Mouse (Mus musculus) CH12.LX (cell line): ENCODE data around the gene P2rx7. TPM values are rescaled to one million over a fixed set of nuclear protein-coding genes. Genes with fewer than 3 reads are reported as not detected.
A peak's percentile ranks its signal among the peaks of the same experiment; 100 is the strongest.

Experiments used
- DNase-seq: peaks from one replicate; pipeline ENCODE4 v3.0.0-alpha.2; 2013; ENCODE audit errors: extremely low read depth
- H3K27ac ChIP-seq: 2 replicates; pipeline ENCODE4 v1.5.1; 2012; ENCODE audit warnings: low read depth, mild to moderate bottlenecking, control low read depth, moderate library complexity; ENCODE audit not compliant: insufficient read depth
- H3K27me3 ChIP-seq: replicated peaks from 2 replicates; pipeline ENCODE3; 2012; ENCODE audit warnings: inconsistent platforms
- H3K36me3 ChIP-seq, 2 experiments: replicated peaks in 1 of 2; 2 replicates each; pipeline versions ENCODE3 to v1.6.1; 2012; ENCODE audit warnings: inconsistent platforms in 1 of 2, low read length in 1 of 2, mild to moderate bottlenecking in 1 of 2, mixed read lengths in 1 of 2, moderate library complexity in 1 of 2; ENCODE audit not compliant: control insufficient read depth in 1 of 2, insufficient read depth in 1 of 2
- H3K4me1 ChIP-seq, 2 experiments: 2 replicates each; pipeline ENCODE4 v1.6.1; 2012; ENCODE audit warnings: inconsistent platforms in 1 of 2, moderate library complexity in 1 of 2; ENCODE audit not compliant: insufficient read depth in 2 of 2, control insufficient read depth in 1 of 2
- H3K4me2 ChIP-seq: 2 replicates; pipeline ENCODE4 v1.6.1; 2012; ENCODE audit warnings: low read depth, mild to moderate bottlenecking, control low read depth; ENCODE audit not compliant: poor library complexity, insufficient read depth, severe bottlenecking
- H3K4me3 ChIP-seq, 3 experiments: fragments of 150-350 bp in 1 of 3; sonication (generic) in 1 of 3; replicated peaks in 1 of 3; 2 replicates each; pipeline versions ENCODE3 to v1.5.1; 2011 to 2012; ENCODE audit warnings: low read depth in 2 of 3, low read length in 2 of 3, mild to moderate bottlenecking in 2 of 3, moderate library complexity in 2 of 3, control low read depth in 1 of 3, improper control_type of control experiment in 1 of 3, inconsistent platforms in 1 of 3, mixed read lengths in 1 of 3; ENCODE audit not compliant: poor library complexity in 1 of 3
- H3K79me2 ChIP-seq: replicated peaks from 2 replicates; pipeline ENCODE4 v1.6.1; 2012; ENCODE audit warnings: mild to moderate bottlenecking, moderate library complexity; ENCODE audit not compliant: control insufficient read depth, poor library complexity, insufficient read depth, severe bottlenecking; ENCODE audit errors: extremely low read depth
- H3K9ac ChIP-seq: 2 replicates; pipeline ENCODE4 v1.6.1; 2012; ENCODE audit warnings: low read depth, mild to moderate bottlenecking, control low read depth, moderate library complexity; ENCODE audit not compliant: insufficient read depth
- H3K9me3 ChIP-seq: replicated peaks from 2 replicates; pipeline ENCODE3; 2012; ENCODE audit warnings: low read length, inconsistent platforms, mixed read lengths
- CHD2 ChIP-seq: IDR thresholded peaks from 2 replicates; pipeline ENCODE4 v1.6.1; 2011; ENCODE audit warnings: low read length, improper control_type of control experiment
- ELF1 ChIP-seq: IDR thresholded peaks from 2 replicates; pipeline ENCODE4 v1.6.1; 2014; ENCODE audit warnings: low read depth, mild to moderate bottlenecking, inconsistent platforms, low read length, improper control_type of control experiment
- ETS1 ChIP-seq: conservative IDR thresholded peaks from 2 replicates; pipeline ENCODE4 v1.6.1; 2012; ENCODE audit warnings: low read depth, mild to moderate bottlenecking, inconsistent platforms, low read length, improper control_type of control experiment, moderate library complexity
- GABPA ChIP-seq: IDR thresholded peaks from 2 replicates; pipeline ENCODE4 v1.6.1; 2012; ENCODE audit warnings: low read depth, low read length, improper control_type of control experiment, inconsistent platforms; ENCODE audit not compliant: insufficient replicate concordance
- HCFC1 ChIP-seq: IDR thresholded peaks from 2 replicates; pipeline ENCODE4 v1.6.1; 2012; ENCODE audit warnings: low read depth, mild to moderate bottlenecking, inconsistent platforms, low read length, improper control_type of control experiment
- IRF4 ChIP-seq: IDR thresholded peaks from 2 replicates; pipeline ENCODE4 v1.6.1; 2014; ENCODE audit warnings: low read depth, mild to moderate bottlenecking, inconsistent platforms, low read length, improper control_type of control experiment
- JUN ChIP-seq: IDR thresholded peaks from 2 replicates; pipeline ENCODE4 v1.6.1; 2011; ENCODE audit warnings: low read depth, mild to moderate bottlenecking, low read length, improper control_type of control experiment, moderate library complexity; ENCODE audit not compliant: insufficient read depth
- MAFK ChIP-seq: IDR thresholded peaks from 2 replicates; pipeline ENCODE4 v1.6.1; 2011; ENCODE audit warnings: low read length, improper control_type of control experiment; ENCODE audit not compliant: insufficient replicate concordance
- MAX ChIP-seq: IDR thresholded peaks from 2 replicates; pipeline ENCODE4 v1.6.1; 2011; ENCODE audit warnings: low read length, improper control_type of control experiment
- MYC ChIP-seq: IDR thresholded peaks from 2 replicates; pipeline ENCODE4 v1.6.1; 2011; ENCODE audit warnings: low read depth, mild to moderate bottlenecking, improper control_type of control experiment, low read length
- NRF1 ChIP-seq: IDR thresholded peaks from 2 replicates; pipeline ENCODE4 v1.6.1; 2014; ENCODE audit warnings: low read depth, mild to moderate bottlenecking, inconsistent platforms, low read length, improper control_type of control experiment, moderate library complexity
- PAX5 ChIP-seq: IDR thresholded peaks from 2 replicates; pipeline ENCODE4 v1.6.1; 2012; ENCODE audit warnings: low read length, inconsistent platforms, mixed read lengths
- POLR2AphosphoS2 ChIP-seq: IDR thresholded peaks from 2 replicates; pipeline ENCODE4 v1.6.1; 2011; ENCODE audit warnings: low read depth, low read length, improper control_type of control experiment
- RAD21 ChIP-seq: IDR thresholded peaks from 2 replicates; pipeline ENCODE4 v1.6.1; 2011; ENCODE audit warnings: low read depth, mild to moderate bottlenecking, low read length, improper control_type of control experiment, moderate library complexity
- RCOR1 ChIP-seq: conservative IDR thresholded peaks from 2 replicates; pipeline ENCODE4 v1.6.1; 2012; ENCODE audit warnings: low read depth, mild to moderate bottlenecking, inconsistent platforms, low read length, improper control_type of control experiment
- SIN3A ChIP-seq: IDR thresholded peaks from 2 replicates; pipeline ENCODE4 v1.6.1; 2012; ENCODE audit warnings: low read length, improper control_type of control experiment, inconsistent platforms
- TCF12 ChIP-seq: IDR thresholded peaks from 2 replicates; pipeline ENCODE4 v1.6.1; 2014; ENCODE audit warnings: low read depth, mild to moderate bottlenecking, inconsistent platforms, low read length, improper control_type of control experiment
- UBTF ChIP-seq: IDR thresholded peaks from 2 replicates; pipeline ENCODE4 v1.6.1; 2012; ENCODE audit warnings: low read depth, mild to moderate bottlenecking, inconsistent platforms, low read length, improper control_type of control experiment, moderate library complexity
- USF1 ChIP-seq: IDR thresholded peaks from 2 replicates; pipeline ENCODE4 v1.6.1; 2014; ENCODE audit warnings: low read depth, mild to moderate bottlenecking, inconsistent platforms, low read length, improper control_type of control experiment
- ZMIZ1 ChIP-seq: IDR thresholded peaks from 2 replicates; pipeline ENCODE4 v1.6.1; 2012; ENCODE audit warnings: low read depth, mild to moderate bottlenecking, inconsistent platforms, low read length, improper control_type of control experiment
- dilution Hi-C: fragments of 300-500 bp; cut with MboI; formaldehyde crosslinking; loops from 2 replicates; pipeline ENCODE4 v1.14.3; 2020; ENCODE audit warnings: low sequenced_read_pairs; ENCODE audit not compliant: extremely low pct_unique_long_range_greater_than_20kb, extremely low pct_ligation_motif_present
- in situ Hi-C: fragments of 300-500 bp; cut with MboI; formaldehyde crosslinking; loops from 3 replicates; pipeline ENCODE4 v1.14.3; 2019; ENCODE audit warnings: low sequenced_read_pairs, low pct_ligation_motif_present, low pct_unique_long_range_greater_than_20kb, mixed read lengths
- polyA plus RNA-seq: library from polyadenylated mRNA; unstranded; fragments of >175 nt; gene quantifications from 2 replicates; pipeline ENCODE4 v1.2.1, GENCODE M21; 2012; ENCODE audit warnings: low read depth; ENCODE audit not compliant: insufficient read length
- total RNA-seq, 2 experiments: library from RNA; depleted of rRNA; stranded (reverse); fragments of 300-350 nt in 1 of 2; fragments of >200 nt in 1 of 2; gene quantifications; 2 replicates each; pipeline ENCODE4 v1.2.3; 2012 to 2014

The P2rx7 gene
- total and polyA plus RNA-seq, 3 experiments: 0.59 to 1.5 (median 1.5) TPM

DNA sequence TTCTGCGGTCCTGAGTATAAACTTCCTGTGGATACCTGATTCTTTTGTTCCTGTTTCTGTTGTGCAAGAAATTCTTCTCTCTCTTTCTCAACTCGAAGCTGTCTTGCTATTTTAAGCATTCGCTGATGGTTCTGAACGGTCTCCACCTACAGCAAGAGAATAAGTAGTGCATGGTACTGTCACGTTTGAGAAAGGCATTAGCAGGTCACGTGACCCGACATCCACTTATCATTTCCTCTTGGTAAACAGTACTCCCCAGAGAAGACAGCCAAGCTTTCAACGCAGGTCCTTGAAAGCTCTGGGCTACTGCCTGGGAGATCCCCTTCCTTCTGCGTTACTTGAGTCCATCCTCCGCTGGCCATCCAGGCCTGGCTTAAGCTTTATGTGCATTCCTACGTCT lies 41.5 kb upstream of the P2rx7 start:
- H3K4me1 ChIP-seq: peaks cover 0 to 6% of the 10 kb centered on the region in 2 experiments; a peak in 1 of 4 replicates
- in situ Hi-C loops (loop anchor here (25.0 kb wide), 1 partner anchor 90 kb away; the partner anchor contains the start of gene Atp2a2), dilution Hi-C loops (no loop called here)
- H3K9ac ChIP-seq: no peak overlapping the region
- no peak overlapping the region for H3K4me3 ChIP-seq
- DNase-seq: peak; percentile 15
- H3K4me2 ChIP-seq: no peak overlapping the region
- TF ChIP-seq MAX (no peak), ZMIZ1 (no peak), IRF4 (no peak), JUN (no peak), MYC (no peak), USF1 (no peak), ELF1 (no peak), RCOR1 (no peak), RAD21 (no peak), HCFC1 (no peak), CHD2 (no peak), TCF12 (no peak), POLR2AphosphoS2 (no peak), NRF1 (no peak), MAFK (no peak), SIN3A (no peak), ETS1 (no peak), PAX5 (no peak), UBTF (no peak), GABPA (no peak)
- no peak overlapping the region for H3K27ac ChIP-seq
- H3K9me3 ChIP-seq: no peaks in the 10 kb centered on the region
- no peaks in the 10 kb centered on the region for H3K27me3 ChIP-seq
- no peaks in the 10 kb centered on the region for H3K79me2 ChIP-seq
- H3K36me3 ChIP-seq: peaks cover 4 to 10% of the 10 kb centered on the region in 2 experiments

DNA sequence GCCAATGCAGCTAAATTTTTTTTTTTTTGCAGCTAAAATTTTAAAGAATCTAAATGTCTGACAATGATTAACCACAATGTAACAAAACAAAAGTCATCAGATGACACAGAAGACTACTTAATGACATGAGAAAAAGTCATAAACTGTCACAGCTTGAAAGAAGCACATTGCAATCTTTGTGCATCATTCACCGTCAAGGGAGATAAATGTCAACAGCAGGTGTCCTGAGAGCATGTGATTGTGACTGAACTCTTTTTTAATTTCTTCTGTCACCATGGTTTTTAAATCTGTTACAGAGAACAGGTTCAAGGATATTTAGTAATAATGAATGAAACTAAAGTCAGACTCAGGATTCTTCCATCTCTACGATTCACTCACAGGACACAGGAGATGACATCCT lies 38.8 kb upstream of the P2rx7 start:
- H3K36me3 ChIP-seq: peaks cover 4 to 10% of the 10 kb centered on the region in 2 experiments
- no peak for DNase-seq
- H3K79me2 ChIP-seq: no peaks in the 10 kb centered on the region
- H3K9me3 ChIP-seq: no peaks in the 10 kb centered on the region
- in situ Hi-C loops: loop anchor here (25.0 kb wide), 1 partner anchor 93 kb away; the partner anchor contains the start of gene Atp2a2
- no peak overlapping the region for H3K27ac ChIP-seq
- H3K4me1 ChIP-seq: peaks cover 0 to 6% of the 10 kb centered on the region in 2 experiments; a peak in 1 of 4 replicates
- H3K4me3 ChIP-seq: no peak overlapping the region
- TF ChIP-seq USF1 (no peak), RCOR1 (no peak)
- dilution Hi-C loops: no loop called here
- no peaks in the 10 kb centered on the region for H3K27me3 ChIP-seq
- no peak overlapping the region for H3K9ac ChIP-seq
- H3K4me2 ChIP-seq: no peak overlapping the region
